Mouse (Mus musculus) kidney, embryonic 16.5 days (tissue): ENCODE measurements around the gene Gm15517. TPM values are rescaled to one million over a fixed set of nuclear protein-coding genes. Genes with fewer than 3 reads are reported as not detected.

Experiments used
- ATAC-seq: fragments of 200-750 bp; cut with Nextera tagmentation; 2 replicates; pipeline ENCODE4 v1.8.0; 2017; ENCODE audit warnings: moderate TSS enrichment; ENCODE audit not compliant: low FRiP score, low TSS enrichment
- H3K27ac ChIP-seq: fragments of 300-500 bp; sonication (generic); 2 replicates; pipeline ENCODE4 v1.5.1; 2014; ENCODE audit warnings: low read length
- H3K27me3 ChIP-seq: fragments of 300-500 bp; sonication (generic); 2 replicates; pipeline ENCODE4 v1.6.1; 2014; ENCODE audit warnings: low read length, control low read depth, mixed read lengths; ENCODE audit not compliant: insufficient read depth
- H3K36me3 ChIP-seq: fragments of 300-500 bp; sonication (generic); 2 replicates; pipeline ENCODE4 v1.6.1; 2014; ENCODE audit warnings: low read length, control low read depth, mixed read lengths; ENCODE audit not compliant: insufficient read depth
- H3K4me1 ChIP-seq: fragments of 300-500 bp; sonication (generic); 2 replicates; pipeline ENCODE4 v1.6.1; 2014; ENCODE audit warnings: low read length, control low read depth, mixed read lengths; ENCODE audit not compliant: insufficient read depth
- H3K4me2 ChIP-seq: fragments of 300-500 bp; sonication (generic); replicated peaks from 2 replicates; pipeline ENCODE4 v1.6.1; 2014; ENCODE audit warnings: low read depth, low read length
- H3K4me3 ChIP-seq: fragments of 300-500 bp; sonication (generic); 2 replicates; pipeline ENCODE4 v1.5.1; 2014; ENCODE audit warnings: mild to moderate bottlenecking, low read length
- H3K9ac ChIP-seq: fragments of 300-500 bp; sonication (generic); replicated peaks from 2 replicates; pipeline ENCODE4 v1.6.1; 2014; ENCODE audit warnings: low read length
- H3K9me3 ChIP-seq: fragments of 300-500 bp; sonication (generic); 2 replicates; pipeline ENCODE4 v1.6.1; 2016; ENCODE audit warnings: low read length, control low read depth
- WGBS: fragments of 180-500 bp; shearing (Covaris S2); extraction: QIAGEN DNeasy Blood & Tissue Kit; methylation state at CpG from one replicate; pipeline ENCODE4 v1.1.7; 2014; 5-methylcytosine and 5-hydroxymethylcytosine counted together
- polyA plus RNA-seq: library from polyadenylated mRNA; unstranded; fragments of >200 nt; fragmentation: Nextera tagmentation; extraction: Ambion mirVana; gene quantifications from 2 replicates; pipeline ENCODE4 v1.2.1, GENCODE M21; 2015

Gene Gm15517
- polyA plus RNA-seq, 1 experiment from 2014 or later, result not detected

- Histone ChIP-seq H3K4me3 (peak overlapping the region; percentile 76), H3K27me3 (peaks cover 8% of the 10 kb centered on the region; the same call in 1 of the 2 replicates), H3K4me1 (peaks cover 19% of the 10 kb centered on the region), H3K9me3 (no peaks in the 10 kb centered on the region), H3K36me3 (no peaks in the 10 kb centered on the region), H3K9ac (peak overlapping the region; percentile 94), H3K27ac (peak overlapping the region; percentile 93), H3K4me2 (peak overlapping the region; percentile 57)
- WGBS, result under 1% methylated on average over 49 of the region's 49 CpGs
- ATAC-seq, result peak; percentile 96
These were observed 43.8 kb downstream of the Gm15517 start for GRCm38 (mm10) chr7:44304775-44305641.

DNA sequence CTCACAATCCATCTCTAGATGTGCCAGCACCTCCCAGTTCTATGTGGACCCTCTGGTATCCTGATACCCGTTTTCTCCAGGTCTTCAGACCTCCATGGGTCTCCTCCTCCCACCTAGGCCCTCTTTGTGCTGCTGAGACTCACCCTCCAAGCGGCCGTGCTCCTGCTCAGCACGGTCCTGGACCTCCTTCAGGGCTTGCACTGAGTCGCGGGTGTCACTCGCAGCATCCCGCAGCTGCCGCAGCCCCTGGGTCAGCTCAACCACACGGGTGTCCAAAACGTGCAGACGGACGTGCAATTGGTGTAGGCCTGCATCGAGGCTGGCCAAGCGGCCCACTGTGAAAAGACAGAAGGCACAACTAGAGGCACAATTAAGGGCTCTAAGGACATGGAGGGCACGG lies 44.4 kb downstream of the Gm15517 start:
- Histone ChIP-seq H3K27me3 (peaks cover 8% of the 10 kb centered on the region; the same call in 1 of the 2 replicates), H3K9me3 (no peaks in the 10 kb centered on the region), H3K27ac (peak overlapping the region; percentile 93), H3K4me1 (peaks cover 23% of the 10 kb centered on the region), H3K4me3 (peak overlapping the region; percentile 76), H3K36me3 (no peaks in the 10 kb centered on the region), H3K9ac (peak overlapping the region; percentile 60), H3K4me2 (peak overlapping the region; percentile 57)
- ATAC-seq, result no peak
- WGBS, result 6% methylated on average over 16 of the region's 16 CpGs

GRCm38 (mm10) chr7:44306516-44307240 lies 45.4 kb downstream of the Gm15517 start, which contains the start of gene Clec11a:
Gene Clec11a, minus strand, starts transcription at chr7:44306902.
- 52% methylated on average over 6 of the region's 6 CpGs for WGBS
- Histone ChIP-seq H3K9ac (peak within 1 kb of the TSS; percentile 60), H3K4me3 (peak within 1 kb of the TSS; percentile 76), H3K27ac (peak within 1 kb of the TSS; percentile 93), H3K4me2 (peak within 1 kb of the TSS; percentile 57), H3K27me3 (peaks cover 8% of the 10 kb centered on the region; the same call in 1 of the 2 replicates), H3K9me3 (no peaks in the 10 kb centered on the region), H3K36me3 (no peaks in the 10 kb centered on the region), H3K4me1 (peaks cover 33% of the 10 kb centered on the region)
- ATAC-seq, result no peak

GRCm38 (mm10) chr7:44307261-44308020 lies 46.2 kb downstream of the Gm15517 start:
- 24% methylated on average over 9 of the region's 9 CpGs for WGBS
- H3K4me1 ChIP-seq, result peaks cover 41% of the 10 kb centered on the region

DNA sequence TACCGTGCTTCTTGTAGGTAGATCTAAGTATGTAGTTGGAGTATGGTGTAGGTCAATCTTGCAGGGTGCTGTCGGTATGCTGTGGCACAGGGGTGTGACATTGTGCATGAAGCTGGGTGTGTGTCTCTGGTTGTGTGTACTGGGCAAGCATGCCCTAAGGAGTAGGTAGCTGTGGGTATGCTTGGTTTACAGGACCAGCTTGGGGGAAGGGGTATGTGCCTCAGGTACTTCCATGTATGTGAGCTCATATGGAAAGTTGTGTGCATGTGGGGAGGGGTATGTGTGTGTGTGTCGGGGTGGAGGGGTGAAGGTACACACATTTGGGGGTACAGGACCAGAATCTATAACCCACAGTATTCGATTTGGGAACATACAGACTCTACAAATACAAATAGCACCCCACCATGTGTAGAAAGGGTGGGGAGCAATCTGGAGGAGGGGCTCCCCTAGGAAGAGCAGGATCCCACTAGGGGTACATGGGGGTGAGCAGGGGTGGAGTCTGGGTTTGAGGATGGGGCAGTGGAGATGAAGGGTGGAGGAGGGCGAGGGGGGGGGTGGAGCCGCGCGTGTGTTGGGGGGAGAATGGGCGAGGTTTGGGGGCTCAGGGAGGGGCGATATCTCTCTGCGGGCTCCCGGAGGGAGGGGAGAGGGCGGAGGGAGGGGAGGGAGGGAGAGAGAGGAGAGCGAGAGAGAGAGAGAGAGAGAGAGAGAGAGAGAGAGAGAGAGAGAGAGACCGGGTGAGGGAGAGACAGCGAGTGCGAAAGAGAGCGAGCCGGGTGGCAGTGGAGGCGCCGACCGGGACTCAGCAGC lies 48.4 kb downstream of the Gm15517 start, which contains the start of gene Shank1:
Gene Shank1 (plus strand): TSS at position 779 of the 810 bp plus-strand sequence.
- ATAC-seq, result no peak
- H3K9ac ChIP-seq, result peak within 1 kb of the TSS; percentile 65
- H3K36me3 ChIP-seq, result no peaks in the 10 kb centered on the region
- H3K27me3 ChIP-seq, result peaks cover 10% of the 10 kb centered on the region; the same call in 1 of the 2 replicates
- H3K4me1 ChIP-seq, result peaks cover 35% of the 10 kb centered on the region
- 0 out of 2 replicates have a peak within 1 kb of the TSS, but pooled peaks have one; percentile 13 for H3K27ac ChIP-seq
- peak within 1 kb of the TSS; percentile 95 for H3K4me2 ChIP-seq
- H3K9me3 ChIP-seq, result no peaks in the 10 kb centered on the region
- peak within 1 kb of the TSS; percentile 51 for H3K4me3 ChIP-seq
- 27% methylated on average over 9 of the region's 22 CpGs for WGBS

More at GRCm38 (mm10) chr7:44307261-44308020, 46.2 kb downstream of the Gm15517 start:
- no peaks in the 10 kb centered on the region for H3K9me3 ChIP-seq
- H3K27me3 ChIP-seq, result peaks cover 10% of the 10 kb centered on the region; the same call in 1 of the 2 replicates
- no peak overlapping the region for H3K4me2 ChIP-seq
- no peak overlapping the region for H3K27ac ChIP-seq
- no peaks in the 10 kb centered on the region for H3K36me3 ChIP-seq
- no peak for ATAC-seq
- no peak overlapping the region for H3K4me3 ChIP-seq
- peak overlapping the region; percentile 17; the same call in 1 of the 2 replicates for H3K9ac ChIP-seq

DNA sequence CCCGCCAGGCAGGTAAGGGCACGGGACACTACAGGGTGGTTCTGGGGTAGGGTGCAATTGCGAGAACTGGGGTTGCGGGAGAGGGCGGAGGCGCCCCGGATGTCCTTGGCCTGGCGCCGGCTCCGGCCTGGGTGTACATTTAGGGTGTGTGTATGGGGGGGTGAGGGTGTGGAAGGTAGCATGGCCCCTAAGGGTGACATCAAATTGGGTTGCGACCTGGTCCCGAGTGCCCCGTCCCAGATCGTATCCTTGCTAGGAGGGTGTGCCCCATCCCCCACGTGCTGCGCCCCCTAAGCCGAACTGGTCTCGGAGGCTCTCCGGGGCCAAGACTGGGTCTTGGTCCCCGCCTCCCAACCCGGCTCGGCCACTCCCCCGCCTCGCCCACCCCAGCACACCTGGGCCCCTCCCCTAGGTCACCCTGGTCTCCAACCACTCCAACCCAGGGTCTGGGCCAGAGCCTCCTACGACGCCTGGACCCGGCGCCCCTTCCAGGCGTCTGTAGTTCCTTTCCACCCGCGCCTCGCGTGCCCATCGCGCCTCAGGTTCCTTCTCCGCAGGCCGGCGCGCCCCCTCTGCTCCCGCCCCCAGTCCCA lies 49.1 kb downstream of the Gm15517 start:
- peak overlapping the region; percentile 95 for H3K4me2 ChIP-seq
- H3K4me3 ChIP-seq, result peak overlapping the region; percentile 51
- no peaks in the 10 kb centered on the region for H3K36me3 ChIP-seq
- 0 out of 2 replicates have a peak overlapping the region, but pooled peaks have one; percentile 13 for H3K27ac ChIP-seq
- H3K27me3 ChIP-seq, result peaks cover 10% of the 10 kb centered on the region; the same call in 1 of the 2 replicates
- peak overlapping the region; percentile 65 for H3K9ac ChIP-seq
- WGBS, result under 1% methylated on average over 22 of the region's 40 CpGs
- H3K4me1 ChIP-seq, result peaks cover 35% of the 10 kb centered on the region
- peak; percentile 12; the same call in 1 of the 2 replicates for ATAC-seq
- H3K9me3 ChIP-seq, result no peaks in the 10 kb centered on the region

DNA sequence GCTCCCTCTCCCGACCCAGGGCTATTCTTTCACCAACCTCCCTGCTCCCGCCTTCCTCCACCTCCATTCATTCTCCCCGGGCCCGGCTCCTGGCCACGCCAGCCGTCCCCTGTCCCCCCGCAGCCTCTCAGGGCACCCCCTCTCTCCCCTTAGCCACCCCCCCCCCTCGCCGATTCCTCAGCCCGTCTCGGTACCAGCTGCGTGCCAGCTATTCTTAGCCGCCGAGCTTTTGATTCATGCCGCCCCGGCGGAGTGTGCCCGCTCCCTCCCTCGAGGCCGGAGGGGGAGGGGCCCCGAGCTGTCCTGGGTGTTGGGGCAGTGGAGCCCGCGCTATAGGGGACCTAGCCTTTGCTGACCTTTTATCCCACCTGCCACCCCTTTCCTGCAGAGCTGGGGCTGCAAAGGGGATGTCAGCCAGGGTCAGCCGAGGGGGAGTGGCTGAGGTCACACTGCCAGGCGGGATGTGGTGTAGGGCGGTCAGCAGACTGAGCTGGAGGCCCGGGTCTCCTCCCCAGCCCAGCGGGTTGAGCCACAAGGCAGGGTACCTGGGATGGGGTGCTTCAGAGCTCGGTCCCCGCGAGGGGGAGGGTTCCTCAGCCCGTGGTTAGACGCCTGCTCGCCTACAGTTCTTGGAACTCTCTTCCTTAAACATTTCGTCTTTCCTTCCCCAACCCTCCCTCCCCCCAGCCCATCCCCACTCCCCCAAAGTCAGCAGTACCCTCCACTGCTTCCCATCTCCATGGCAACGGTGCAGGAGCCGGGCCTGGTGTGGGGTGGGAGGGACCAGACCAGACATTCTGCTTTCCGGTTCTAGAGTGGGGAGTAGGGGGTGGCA lies 49.8 kb downstream of the Gm15517 start:
- peaks cover 29% of the 10 kb centered on the region for H3K4me1 ChIP-seq
- 1% methylated on average over 34 of the region's 38 CpGs for whole genome bisulfite sequencing
- no peaks in the 10 kb centered on the region for H3K9me3 ChIP-seq
- H3K4me3 ChIP-seq, result peak overlapping the region; percentile 51
- peak overlapping the region; percentile 95 for H3K4me2 ChIP-seq
- H3K27me3 ChIP-seq, result peaks cover 10% of the 10 kb centered on the region; the same call in 1 of the 2 replicates
- no peaks in the 10 kb centered on the region for H3K36me3 ChIP-seq
- 0 out of 2 replicates have a peak overlapping the region, but pooled peaks have one; percentile 25 for H3K27ac ChIP-seq
- ATAC-seq, result peak; percentile 26; the same call in 1 of the 2 replicates
- peak overlapping the region; percentile 65 for H3K9ac ChIP-seq
